Mouse (Mus musculus) megakaryocyte, adult 5-6 weeks (primary cell): ENCODE data around the gene Nelfe. TPM values are rescaled to one million over a fixed set of nuclear protein-coding genes. Genes with fewer than 3 reads are reported as not detected.
"Not testable (repeated sequence)": the region's sequence is repeated elsewhere in the genome, so short reads cannot be mapped to it uniquely, and the experiment has no call there.

Experiments
- ATAC-seq: 2 replicates; pipeline ENCODE4 v1.8.0; 2016; ENCODE audit warnings: mild to moderate bottlenecking, inconsistent platforms; ENCODE audit not compliant: poor library complexity, severe bottlenecking
- total RNA-seq, 2 experiments: library from RNA; stranded (forward) in 1 of 2; stranded (reverse) in 1 of 2; fragments of 153-499, 151-499 nt in 1 of 2; fragments of 221-1000, 200-1000 nt in 1 of 2; gene quantifications; 2 replicates each; pipeline versions ENCODE4 v1.2.3 to v1.2.4; 2015 to 2017

The Nelfe gene
- 35.4 and 45.1 TPM in 2 replicates for total RNA-seq (2015)
- 25.1 and 26.2 TPM in 2 replicates for total RNA-seq (2017)

DNA sequence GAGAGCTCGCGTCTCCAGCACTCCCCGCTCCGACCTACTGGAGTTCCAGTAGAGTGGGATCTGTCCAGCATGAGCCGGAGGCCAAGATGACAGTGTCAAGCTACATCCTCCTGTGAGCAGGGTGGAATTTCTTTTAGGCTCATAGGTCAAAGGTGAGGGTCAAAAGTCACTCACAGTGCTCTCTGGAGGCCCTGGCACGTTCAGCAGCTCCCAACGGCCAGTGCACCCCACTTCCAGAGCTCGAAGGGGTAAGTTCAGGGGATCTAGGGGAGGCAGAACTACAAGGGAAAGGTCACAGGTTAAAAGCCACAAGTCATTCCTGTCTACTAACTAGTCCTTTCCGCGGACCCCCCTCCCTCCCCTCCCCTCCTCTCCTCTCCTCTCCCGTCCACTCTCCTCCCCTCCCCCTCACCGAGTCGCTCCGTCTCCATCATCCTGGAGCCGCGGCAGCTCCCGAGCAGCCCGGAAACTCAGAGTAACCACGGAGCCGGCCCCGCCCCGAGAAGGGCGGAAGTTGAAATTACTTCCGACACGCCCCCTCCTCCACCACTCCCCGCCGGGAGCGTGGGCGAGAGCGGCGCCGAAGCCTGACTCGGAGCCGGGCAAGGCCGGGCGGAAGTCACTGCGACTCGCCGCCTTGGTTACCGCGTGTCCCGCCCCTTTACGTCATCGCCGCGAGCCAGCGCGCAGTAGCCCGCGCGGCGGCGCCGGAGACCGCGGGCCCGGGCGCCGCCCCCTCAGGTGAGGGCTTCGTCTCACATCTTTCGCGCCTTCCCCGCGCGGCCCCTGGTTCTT is at the start of gene Nelfe, which contains the start of gene Skiv2l:
Gene Nelfe (plus strand): TSS at position 670 of the 795 bp plus-strand sequence.
Gene Skiv2l (minus strand): TSS at position 489 of the 795 bp plus-strand sequence.
- ATAC-seq = peak; percentile 100

DNA sequence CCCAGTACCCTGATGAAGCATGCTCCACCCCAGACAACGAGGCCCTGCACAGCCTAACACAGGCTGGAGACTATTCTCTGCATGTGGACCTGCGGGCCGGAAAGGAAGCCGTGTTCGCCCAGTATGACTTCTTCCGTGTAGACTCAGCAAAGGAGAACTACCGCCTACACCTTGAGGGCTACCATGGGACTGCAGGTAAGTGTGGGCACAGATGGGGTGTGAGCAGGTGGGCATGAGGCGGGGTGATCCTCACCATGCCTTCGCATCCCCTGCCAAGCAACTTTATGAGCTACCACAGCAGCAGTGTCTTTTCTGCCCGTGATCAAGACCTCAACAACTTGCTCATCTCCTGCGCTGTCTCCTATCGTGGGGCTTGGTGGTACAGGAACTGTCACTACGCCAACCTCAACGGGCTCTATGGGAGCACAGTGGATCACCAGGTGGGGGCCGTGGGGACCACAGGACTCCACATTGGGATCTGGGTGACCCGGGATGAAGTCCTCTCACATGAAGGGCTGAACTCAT is 49.3 kb upstream of the Nelfe start:
- ATAC-seq = not testable (repeated sequence)

DNA sequence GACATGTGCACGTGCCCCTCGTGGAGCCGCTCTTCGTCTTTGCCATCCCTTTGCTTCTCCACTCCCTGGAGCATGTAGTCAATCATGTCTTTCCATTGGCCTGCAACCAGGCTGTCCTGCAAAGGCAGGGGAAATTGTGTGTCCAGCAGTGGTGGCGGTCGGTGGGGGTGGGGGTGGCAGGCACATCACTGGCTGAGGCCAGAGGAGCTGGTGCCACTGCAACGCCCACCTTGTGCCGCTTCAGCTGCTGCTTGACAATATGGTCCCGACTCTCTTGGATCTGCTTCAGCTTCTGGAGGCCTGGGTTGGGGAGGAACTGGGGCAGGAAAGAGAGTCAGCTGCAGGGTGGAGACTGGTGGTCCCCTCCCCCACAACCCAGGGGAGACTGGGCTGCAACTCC is 47.4 kb upstream of the Nelfe start:
- not testable (repeated sequence) for ATAC-seq

DNA sequence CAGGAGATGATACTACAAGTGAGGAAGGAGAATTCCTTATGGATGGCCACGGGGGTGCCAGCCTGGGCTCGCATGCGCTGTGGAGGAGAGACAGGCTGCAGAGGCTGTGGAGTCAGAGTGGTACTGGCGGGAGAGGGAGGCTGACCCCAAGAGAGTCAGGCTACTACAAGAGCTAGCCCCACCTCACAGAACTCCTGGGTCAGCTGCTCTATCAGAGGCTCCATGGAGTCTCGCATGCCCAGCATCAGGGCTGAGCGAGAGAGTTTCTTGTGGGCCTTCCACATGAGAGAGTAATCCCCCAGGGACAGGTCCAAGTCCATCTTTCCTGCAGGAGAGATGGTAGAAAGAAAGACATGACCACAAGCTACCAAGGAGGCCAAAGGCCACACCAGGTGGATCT is 46.8 kb upstream of the Nelfe start:
- not testable (repeated sequence) for ATAC-seq

DNA sequence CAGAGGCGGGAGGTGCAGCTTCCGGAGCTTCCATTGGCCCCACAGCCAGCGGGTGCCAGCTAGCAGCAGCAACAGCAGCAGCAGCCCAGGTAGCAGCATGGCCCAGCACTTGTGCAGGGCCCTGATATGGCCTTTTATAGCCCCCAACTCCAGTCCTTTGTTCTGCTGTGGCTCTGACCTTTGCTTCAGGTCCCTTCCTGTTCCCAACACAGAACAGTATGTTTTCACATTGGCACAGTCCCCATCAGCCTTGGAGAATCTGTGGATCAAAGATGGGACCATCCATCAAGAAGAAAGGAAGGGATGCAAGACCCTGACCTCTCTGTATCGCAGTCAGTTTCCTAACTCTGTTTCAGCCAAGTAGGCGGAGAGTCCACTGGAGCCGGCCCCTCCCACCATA is 45.9 kb upstream of the Nelfe start, which contains the start of gene Cyp21a1:
Gene Cyp21a1 (minus strand): TSS at position 261 of the 400 bp plus-strand sequence.
- not testable (repeated sequence) for ATAC-seq

DNA sequence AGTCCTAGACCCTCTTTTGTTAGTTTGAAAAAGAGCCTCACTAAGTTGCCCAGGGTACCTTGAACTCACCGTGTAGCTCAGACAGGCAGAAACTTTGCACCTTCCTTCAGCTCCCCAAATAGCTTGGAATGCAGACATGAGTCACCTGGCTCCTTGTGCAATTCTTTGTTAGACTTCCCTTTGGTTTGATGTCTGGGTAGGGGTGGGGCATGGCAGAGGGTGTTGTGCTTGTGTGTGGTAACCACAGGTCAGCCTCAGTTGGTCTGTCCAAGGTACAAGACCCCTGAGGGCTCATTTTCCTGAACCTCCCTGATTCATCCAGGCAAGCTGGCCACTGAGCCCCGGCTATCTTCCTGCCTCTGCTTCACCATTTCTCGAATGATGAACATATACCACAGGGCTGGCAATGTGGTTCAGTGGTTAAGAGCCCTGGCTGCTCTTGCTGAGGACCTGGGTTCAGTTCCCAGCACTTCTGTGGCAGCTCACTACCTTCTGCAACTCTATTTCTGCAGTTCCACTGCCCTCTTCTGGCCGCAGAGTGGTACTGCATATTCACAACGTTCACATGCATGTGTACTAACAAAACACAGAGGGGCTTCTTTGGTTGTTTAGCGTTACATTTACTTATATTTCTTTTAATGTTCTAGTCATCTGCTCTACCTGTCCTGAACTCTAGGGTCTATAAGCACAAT is 45.2 kb upstream of the Nelfe start:
- ATAC-seq = no peak

DNA sequence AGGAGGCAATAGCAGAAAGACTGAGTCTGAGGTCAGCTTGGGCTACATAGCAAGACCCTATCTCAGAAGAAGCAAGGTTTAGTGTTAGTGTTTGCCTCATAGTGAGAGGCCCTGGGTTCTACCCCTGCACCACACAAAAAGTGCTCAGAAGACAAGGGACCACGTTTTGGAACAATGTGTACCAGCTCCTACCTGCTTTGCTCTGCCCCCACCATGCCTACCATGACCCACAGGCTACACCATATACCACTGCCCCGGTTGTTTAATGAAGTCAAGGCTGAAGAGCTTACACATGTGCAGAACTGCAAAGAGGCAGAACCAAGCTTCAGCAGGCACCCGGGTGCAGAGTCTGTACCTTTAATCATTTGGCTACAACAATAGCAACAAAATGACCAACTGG is 43.0 kb upstream of the Nelfe start:
- ATAC-seq = no peak

DNA sequence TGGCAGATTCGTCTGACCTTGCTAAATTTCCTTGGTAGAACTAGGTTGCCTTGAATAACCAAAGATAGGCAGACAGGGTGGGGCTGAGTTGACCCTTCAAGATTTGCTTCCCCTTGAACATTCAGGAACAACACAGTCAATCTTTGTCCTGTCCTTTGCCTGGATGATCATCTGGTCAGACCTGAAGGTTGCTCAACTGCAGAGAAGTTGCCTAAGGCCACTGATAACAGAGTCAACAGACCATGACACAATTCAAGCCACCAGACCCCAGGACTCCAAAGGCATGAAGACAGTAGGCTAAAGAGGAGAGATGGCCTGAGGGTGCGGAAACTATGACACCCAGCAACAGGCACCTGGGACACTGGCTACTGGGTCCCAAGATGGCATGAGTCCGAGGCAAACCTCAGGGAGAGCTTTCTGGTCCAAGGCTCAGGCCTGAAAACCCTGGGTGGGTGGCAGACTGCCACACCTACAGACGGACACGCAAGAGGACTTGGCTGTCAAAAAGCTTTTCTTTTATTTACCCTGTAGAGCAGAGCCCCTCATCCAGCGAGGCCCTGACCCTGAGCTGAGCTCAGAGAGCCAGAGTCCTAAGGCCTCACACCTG is 41.5 kb upstream of the Nelfe start:
- ATAC-seq = no peak; the same call in 1 of the 2 replicates

DNA sequence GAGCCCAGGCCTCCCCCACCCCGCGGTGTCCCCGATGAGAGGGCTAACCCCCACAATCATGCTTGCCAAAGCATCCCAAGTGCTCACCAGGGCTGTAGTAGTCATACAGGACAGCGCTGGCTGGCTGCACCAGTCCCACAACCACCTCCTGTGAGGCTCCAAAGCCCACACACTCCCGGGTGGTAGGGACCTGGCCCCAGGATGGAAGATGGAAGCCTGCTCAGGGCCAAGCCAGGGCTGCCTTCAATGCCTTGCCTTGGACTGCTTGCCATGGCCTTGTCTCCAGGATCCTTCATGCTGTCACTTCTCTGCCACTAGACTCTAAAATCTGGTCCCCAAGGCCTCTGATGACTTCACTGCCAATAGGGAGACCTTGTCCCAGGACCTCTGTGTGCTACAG is 39.8 kb upstream of the Nelfe start:
- ATAC-seq = not testable (repeated sequence)

DNA sequence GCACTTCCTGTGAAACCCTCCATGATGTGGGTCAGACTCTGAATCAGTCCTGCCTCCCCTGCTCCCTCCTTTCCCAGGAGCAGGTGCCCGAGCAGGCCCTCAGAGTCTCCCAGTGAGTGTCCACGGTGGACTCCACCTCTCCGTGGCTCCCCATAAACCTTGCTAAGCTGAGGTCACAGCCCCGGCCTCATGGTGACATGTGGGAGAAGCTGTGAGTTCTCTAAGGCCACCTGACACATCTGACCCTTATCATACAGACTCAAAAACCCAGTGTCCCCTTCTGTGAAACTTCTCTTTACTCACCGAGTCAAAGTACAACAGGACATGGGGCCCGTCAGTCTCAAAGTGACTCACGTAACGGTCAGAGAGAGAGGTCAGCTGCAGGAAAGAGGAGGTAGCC is 39.4 kb upstream of the Nelfe start:
- ATAC-seq = not testable (repeated sequence)

DNA sequence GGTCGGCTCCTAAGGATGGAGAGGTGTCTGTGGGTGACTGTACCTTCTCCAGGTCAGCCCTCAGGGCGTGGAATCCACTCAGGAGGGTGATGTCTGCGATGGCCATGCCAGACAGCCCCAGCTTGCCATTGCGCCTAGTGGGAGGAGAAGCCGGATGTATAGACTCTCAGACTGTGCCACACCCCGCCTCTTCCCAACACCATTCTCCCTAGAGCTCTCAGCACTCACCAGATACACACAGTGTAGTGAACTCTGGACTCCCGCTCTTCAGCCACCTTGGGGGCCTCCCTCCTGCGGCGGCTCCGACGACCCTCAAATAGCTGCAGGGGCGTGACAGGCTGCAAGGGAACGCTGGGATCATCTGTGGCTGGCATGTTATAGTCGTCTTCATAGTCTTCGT is 38.9 kb upstream of the Nelfe start:
- ATAC-seq = no peak

DNA sequence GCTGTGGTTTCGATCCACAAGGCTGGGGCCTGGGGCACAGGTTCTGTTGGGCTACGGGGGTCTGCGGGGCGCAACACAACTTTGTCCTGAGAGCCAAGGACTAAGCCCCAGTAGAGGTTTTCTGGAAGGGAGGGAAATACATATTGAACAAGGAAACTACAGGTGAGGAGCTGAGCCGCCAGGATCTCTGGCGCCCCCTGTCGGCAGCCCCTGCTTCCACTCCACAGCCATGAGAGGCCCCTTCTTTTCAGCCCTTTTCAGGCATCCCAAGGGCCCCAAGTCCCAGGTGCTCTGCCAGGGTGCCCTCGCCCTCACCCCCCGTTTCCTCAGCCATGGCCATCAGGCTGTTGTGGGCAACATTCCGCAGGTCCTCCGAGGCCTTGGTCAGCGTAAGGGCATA is 36.4 kb upstream of the Nelfe start:
- ATAC-seq = peak; percentile 38; the same call in 1 of the 2 replicates

DNA sequence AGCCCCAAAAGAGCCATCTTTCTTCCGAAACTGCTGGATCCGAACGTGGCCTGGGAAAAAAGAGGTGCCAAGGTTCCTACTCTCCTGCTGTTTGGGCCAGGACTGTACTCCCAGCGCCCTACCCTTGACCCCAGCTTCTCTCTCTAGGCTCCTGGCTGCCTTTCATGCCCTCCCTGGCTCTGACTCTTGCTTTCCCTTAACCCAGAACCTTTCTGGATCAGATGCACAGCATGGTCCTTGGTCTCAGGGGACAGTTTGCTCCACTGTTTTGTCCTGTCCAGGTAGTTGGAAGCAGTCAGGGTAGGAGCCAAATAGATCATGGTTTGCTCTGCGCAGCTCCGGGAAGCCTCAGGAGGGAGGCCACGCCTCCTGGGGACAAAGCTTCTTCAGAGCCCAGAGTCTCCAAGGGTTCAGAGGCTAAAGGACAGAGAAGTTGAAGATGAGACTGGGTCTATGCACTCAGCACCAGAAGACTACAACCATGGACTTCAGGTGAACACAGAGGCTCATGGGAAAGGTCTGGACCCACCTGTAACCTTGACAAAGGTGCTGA is 35.3 kb upstream of the Nelfe start:
- ATAC-seq = no peak

DNA sequence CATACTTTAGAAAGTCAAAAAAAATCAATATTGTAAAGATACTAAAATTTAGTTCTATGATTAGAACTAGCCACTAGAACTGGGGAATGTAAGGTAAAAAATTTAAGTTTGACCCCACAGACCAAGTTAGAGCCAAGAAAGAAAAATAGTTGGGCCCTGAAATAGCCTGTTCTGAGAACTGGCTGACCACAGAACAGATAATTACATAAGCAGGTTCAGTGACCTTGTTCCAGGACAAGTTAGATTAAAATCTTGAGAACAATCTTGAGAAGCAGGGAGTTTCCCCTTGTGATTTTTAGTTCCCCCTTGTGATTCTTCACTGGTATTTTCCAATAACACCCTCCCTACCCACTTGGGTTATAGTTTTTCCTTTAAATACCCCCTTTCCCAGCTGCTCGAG is 19.4 kb upstream of the Nelfe start:
- ATAC-seq = not testable (repeated sequence)

DNA sequence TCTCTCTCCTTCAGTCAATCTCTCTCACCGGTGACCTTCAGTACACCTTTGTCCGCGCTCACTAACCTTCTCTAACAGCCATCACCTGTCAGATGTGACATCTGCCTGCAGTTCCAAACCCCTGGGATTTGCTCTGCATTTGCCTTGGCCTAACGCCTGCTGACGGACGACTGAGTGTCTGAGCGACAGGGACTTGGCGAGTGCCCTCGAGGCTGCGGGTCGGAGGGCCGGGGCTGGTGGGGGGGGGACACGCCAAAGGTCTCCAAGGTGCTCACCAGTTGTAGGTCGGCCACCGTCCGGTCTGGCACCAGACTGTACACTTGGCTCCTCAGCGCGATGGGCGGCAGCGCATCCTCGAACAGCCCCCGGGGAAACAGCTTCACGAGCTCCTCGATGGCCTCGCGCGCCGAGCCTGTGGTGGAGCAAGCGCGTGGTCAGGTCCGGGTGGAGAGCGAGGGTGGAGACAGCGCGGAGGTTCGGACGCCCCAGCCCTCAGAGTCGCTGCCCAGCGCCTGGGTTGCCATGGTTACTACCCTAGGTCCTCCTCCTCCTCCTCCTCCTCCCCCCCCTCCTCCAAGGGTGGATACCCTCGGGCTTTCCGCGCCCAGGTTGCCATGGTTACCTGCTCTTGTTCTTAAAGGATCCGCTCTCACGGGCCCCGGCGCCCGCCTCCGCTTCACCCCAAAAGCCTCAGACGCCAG is 13.9 kb upstream of the Nelfe start:
- peak; percentile 71 for ATAC-seq

DNA sequence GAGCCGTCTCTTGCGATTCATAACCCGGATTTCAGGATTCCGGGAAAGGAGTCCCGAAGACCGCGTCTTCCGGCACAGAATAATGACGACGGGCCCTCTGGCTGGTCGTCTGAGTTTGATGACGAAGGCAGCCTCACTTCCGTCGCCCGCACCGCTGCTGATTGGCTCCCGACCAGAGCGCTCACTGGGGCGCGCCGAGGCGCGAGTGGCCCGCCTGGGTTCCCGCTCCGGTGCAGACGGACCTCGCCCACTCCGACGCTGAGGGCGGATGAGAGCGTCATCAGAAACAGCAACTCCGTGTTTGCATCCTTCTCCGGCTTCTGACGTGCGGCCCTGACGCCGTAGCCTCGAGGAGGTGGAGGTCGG is 13.4 kb upstream of the Nelfe start, which contains the start of the genes Stk19 and Dxo:
Gene Stk19 (minus strand): TSS at position 90 of the 366 bp plus-strand sequence.
Gene Dxo (plus strand): TSS at position 164 of the 366 bp plus-strand sequence.
- ATAC-seq = peak; percentile 98

DNA sequence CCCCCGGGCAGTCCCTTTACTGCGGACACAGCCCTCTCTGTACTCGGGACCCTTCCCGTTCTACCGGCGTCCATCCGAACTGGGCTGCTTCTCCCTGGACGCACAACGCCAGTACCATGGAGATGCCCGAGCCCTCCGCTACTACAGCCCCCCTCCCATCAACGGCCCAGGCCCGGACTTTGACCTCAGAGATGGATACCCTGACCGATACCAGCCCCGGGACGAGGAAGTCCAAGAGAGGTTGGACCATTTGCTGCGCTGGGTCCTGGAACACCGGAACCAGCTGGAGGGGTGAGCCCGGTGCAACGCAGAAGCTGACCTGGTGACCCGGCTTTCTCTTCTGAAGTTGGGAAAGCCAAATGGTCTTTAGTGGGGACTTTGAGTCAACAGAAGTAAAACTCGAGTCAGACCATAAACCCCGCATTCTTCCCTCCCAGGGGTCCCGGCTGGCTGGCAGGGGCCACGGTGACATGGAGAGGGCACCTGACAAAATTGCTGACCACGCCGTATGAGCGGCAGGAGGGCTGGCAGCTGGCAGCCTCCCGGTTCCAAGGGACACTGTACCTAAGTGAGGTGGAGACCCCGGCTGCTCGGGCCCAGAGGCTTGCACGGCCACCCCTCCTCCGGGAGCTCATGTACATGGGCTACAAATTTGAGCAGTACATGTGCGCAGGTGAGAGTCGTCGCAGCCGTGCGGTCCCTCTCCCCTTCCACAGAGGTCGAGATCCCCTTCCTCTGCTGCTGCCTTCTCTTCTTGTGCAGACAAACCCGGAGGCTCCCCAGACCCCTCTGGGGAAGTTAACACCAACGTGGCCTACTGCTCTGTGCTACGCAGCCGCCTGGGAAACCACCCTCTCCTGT is 12.5 kb upstream of the Nelfe start:
- ATAC-seq = peak; percentile 10

DNA sequence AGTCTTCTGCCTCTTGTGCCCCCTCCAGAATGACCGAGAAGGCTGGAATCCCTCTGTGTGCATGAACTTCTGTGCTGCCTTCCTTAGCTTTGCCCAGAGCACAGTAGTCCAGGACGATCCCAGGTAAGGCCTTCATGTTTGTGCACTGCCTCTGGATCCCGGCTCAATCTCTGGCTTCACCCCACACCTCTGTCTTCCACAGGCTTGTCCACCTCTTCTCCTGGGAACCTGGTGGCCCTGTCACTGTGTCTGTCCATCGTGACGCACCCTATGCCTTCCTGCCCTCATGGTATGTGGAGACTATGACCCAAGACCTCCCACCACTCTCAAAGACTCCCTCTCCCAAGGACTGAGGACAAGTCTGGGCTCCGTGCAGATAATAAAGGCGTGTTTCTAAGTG is 11.4 kb upstream of the Nelfe start:
- no peak for ATAC-seq

DNA sequence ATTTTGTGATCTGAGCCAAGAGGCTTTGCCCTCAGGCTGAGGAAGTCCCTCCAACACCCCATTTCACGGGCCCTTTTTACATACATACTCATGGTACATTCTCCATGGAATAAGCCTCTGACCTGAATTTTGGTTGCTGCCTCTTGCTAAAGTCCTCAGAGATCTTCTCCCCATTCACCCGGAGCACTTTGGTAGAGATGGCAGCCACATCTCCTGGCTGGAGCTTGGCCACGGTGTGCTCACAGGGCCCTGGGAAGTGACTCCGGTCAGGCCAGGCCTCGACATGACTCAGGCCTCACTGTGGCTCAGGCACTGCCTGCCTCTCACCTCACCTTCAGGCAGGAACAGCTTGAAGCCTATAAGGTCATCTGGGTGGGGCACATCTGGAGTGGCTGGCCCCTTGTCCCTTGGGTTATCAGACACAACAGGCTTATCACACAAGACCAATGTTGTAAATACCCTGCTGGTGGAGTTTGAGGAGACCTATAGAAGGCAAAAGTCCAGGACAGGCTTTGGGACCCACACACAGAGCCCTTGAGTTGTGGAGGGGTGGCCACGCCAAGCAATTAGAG is 9.4 kb upstream of the Nelfe start:
- ATAC-seq = no peak
